Comparison of ENCODE assay signal across 21 mouse cellular contexts in genomic region chr3:102717586-102718285, GRCm38 (mm10).
"Had no signal": no experiment of that assay in that cellular context is flagged by ENCODE, and none has a peak within 500 bp of the region (broad histone marks: within the 10 kb centered on the region; RNA-seq: fewer than 3 reads in every experiment).

No protein-coding gene starts in this region.

- H3K9me3 ChIP-seq: midbrain, embryonic 10.5 days; midbrain, embryonic 12.5 days; neural tube, embryonic 13.5 days; neural tube, embryonic 15.5 days; stomach, embryonic 15.5 days had no signal

- H3K9ac ChIP-seq: lung, embryonic 14.5 days; midbrain, embryonic 12.5 days; neural tube, embryonic 13.5 days; neural tube, embryonic 15.5 days; stomach, embryonic 15.5 days had no signal

- H3K27me3 ChIP-seq: neural tube, embryonic 13.5 days; neural tube, embryonic 15.5 days; stomach, embryonic 15.5 days had no signal

- H3K4me1 ChIP-seq: neural tube, embryonic 13.5 days; stomach, embryonic 15.5 days had no signal

- H3K4me3 ChIP-seq: midbrain, embryonic 10.5 days; midbrain, embryonic 12.5 days; myocyte; neural tube, embryonic 13.5 days; neural tube, embryonic 15.5 days; stomach, embryonic 15.5 days had no signal

- H3K4me2 ChIP-seq: lung, embryonic 14.5 days; midbrain, embryonic 12.5 days; neural tube, embryonic 13.5 days; neural tube, embryonic 15.5 days; stomach, embryonic 15.5 days had no signal

- H3K36me3 ChIP-seq: midbrain, embryonic 10.5 days; midbrain, embryonic 12.5 days; neural tube, embryonic 13.5 days; neural tube, embryonic 15.5 days; stomach, embryonic 15.5 days had no signal

- DNase-seq: lung, adult 18-20 months; lung, embryonic 14.5 days; lung, postnatal 10 days; lung, postnatal 4 days; midbrain, embryonic 14.5 days; retina, postnatal 1 day; right cerebral cortex, adult 18-20 months; right cerebral cortex, postnatal 25 days; right cerebral cortex, postnatal 4 days; spleen, adult 18-20 months; thymus, adult 2 months; thymus, postnatal 25 days; thymus, postnatal 4 days had no signal

- ATAC-seq: midbrain, embryonic 16.5 days had no signal

- H3K27ac ChIP-seq: midbrain, embryonic 10.5 days; midbrain, embryonic 12.5 days; neural tube, embryonic 13.5 days; neural tube, embryonic 15.5 days; stomach, embryonic 15.5 days; stomach, postnatal 0 days had no signal
